Mouse (Mus musculus) thymus, postnatal 10 days (tissue): ENCODE measurements around the gene Psap.

ENCODE experiments used
- DNase-seq, 2 experiments: peaks; one replicate each; pipeline ENCODE4 v3.0.0; 2021; ENCODE audit warnings: low spot score in 2 of 2

Psap gene

DNA sequence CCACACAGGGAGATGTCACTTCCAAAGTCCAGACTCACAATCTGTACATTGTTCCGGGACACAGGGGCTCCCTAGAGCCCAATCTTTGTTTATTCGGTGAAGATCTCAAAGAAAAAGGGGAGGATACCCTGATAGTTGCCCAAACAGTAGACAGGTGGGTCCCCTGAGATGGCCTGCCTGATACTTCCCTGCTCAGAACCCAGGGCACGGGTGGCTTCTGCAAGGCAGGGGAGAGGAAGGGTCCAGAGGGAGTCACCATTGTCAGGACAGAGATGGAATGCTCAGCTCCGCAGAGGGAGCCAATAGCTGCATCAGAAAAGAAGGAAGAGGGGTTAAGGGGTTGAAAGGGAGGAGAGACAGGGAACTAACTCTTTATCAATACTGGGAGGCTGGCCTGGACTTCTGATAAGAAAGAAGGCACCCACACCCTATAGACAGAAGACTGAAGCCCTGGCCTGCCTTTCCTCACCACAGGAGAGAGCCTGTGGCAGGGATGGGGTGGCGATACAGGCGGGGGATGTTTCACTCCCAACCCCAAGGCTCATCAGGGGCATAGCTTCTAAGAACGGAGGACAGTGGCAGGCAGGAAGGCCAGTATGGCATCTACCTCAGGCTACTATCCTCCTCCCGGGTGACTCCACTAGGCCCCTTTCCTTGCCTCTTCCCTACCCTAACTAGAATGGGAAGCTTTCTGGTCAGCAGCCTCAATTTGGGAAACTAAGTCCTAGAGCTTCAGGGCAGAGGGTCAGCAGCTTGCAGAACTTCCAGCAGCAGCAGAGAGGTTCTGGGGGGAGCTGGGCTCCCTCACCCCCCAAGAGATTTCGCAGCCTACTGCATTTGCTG is 70.6 kb downstream of the Psap start:
- DNase-seq = no peak

DNA sequence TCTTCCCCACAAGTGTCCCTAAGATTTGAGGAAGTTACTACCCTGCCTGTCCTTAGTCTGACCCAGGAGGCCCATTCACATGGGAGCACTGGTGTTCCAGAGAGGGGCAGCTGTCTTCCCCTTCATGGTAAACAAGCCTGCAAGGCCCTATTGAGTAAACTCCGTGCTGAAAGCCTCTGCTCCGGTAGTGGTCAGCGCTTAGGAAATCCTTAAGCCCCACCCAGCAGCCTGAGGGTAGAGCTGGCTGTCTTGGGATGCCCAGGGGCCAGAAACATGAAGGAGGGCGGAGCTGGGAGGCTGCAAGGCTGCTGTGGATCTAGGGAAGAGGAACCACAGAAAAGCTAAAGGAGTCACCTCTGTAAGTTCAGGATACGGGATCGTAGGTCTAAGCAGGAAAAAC is 71.6 kb downstream of the Psap start:
- DNase-seq = no peak

DNA sequence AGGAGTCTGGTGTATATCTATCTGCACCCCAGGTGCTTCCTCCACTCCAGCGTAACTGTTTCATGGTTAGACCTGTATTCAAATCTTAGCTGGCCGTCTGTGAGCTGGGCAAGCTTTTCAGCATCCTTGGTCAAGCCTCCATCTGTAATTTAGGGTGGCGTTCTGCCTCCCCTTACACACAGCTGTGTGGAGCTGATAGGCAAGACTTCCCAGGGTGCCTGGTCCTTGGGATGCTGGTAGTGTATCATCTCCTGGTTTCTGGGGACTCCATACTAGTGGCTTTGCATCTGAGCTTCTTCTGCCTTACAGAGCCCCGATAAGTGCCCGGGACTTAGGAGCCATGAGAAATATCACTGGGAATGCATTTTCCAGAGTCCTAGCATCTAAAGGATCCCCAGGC is 72.2 kb downstream of the Psap start:
- DNase-seq = no peak

DNA sequence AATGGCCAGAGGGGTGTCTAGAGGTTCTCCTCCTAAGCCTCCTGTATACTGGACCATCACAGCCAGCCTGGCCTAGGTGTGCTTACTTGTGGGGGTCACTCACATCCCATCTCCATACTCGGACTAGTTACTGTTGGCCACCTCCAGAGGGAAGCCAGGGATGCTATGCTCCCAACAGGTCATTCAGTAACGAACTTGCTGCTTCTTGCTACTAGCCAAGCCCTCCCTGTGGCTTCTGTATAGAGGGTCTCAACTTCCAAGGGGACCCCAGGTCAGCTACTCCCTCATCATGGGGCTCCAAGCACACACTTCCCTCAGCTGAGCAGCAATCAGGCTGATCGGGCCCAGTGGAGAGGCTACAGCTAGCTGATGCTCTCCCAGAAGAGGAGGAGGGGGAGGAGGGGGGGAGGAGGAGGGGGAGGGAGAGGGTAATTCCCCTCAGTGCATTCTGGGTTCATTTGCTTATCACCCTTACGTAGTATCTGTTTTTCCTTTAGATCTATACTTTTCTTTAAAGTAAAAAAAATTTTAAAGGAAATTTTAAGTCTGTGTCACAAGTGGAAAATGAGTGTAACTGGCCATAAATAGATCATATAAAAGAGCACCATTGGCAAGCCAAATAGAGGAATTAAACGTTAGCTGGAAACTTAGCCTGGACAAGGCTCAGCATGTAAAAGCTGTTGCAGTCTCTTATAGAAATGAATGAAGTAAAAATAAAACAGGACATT is 72.8 kb downstream of the Psap start:
- DNase-seq = no peak

DNA sequence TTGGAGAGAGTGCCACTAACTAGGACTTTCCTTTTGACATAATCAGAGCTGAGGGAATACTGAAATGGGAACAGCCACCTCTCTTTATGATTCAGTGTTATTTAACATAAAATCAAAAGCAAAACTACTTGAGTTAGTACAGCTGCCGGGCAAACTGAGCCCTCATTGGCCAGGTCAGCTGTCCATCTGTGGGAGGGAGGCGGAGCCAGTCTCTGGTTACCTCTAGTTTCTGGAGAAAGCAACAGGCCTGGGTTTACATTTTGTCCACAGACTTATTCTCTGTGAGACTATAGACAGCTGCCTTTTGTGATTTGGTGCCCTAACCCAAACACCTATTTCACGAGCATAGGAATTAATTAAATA is 73.4 kb downstream of the Psap start:
- DNase-seq = peak; percentile 73 to 74

DNA sequence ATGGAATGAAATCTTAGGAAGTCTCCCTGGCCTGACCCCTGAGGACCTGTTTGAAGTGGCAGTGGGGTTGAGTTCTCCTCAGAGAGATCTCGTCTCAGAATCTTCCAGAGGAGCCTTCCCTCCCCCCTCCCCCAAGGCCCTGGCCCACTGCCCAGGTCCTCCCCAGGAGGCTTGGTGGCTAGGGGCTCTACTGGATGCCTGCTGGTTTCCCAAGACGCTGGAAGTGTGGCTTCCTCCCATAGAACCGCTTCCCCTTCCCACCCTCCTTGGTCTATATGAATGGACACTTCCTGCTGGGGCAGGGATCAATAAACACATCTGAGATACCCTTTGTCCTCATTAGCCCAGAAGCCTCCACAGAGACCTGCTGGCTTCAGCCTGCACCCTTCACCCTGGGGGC is 73.8 kb downstream of the Psap start:
- no peak for DNase-seq

DNA sequence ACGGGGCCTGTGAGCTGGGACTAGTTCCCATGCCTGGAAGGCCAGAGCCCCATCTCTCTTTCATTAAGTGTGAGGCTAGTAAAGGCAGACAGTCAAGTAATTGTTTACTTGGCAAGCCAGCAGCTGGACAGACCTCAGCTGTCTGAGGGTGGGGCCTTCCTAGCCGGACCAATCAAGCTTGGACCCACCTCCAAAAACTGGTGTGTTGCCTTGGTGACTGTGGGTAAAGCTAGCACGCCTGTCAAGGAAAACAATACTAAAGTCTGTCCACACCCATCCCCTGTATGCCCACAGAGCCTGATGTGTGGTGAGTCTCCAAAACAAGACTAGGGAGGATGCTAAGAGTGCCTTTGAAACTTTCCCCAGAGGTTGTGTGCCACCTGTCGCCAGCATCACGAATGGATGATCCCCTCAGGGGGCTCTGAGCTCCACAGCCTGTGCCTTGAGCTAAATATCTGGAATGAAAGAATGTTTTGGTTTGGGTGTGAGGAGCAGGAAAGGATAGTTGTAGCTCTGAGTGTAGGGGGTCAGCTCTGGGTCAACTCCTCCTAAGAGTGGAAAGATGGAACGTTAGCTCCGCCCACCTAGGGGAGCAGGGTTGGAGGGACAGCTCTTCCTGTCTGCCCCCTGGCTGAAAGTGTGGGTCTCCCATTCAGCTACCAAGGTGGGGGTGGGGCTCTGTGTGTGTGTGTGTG is 74.5 kb downstream of the Psap start:
- no peak for DNase-seq
